ENCODE assay signal across 9 mouse cellular contexts in genomic region chr7:39487854-39488205, GRCm38 (mm10). TPM values are rescaled to one million over a fixed set of nuclear protein-coding genes. Genes with fewer than 3 reads are reported as not detected.
DNase-seq lines count a peak whose midpoint lies in the region; ATAC-seq and TF ChIP-seq lines count a peak whose summit lies in the region.
"Had no signal": no experiment of that assay in that cellular context is flagged by ENCODE, and none has a peak within 500 bp of the region (broad histone marks: within the 10 kb centered on the region; RNA-seq: fewer than 3 reads in every experiment).

No protein-coding gene starts in this region.

- intact Hi-C loops in heart, postnatal 36 days (cut with DNase I): no loop called here
- intact Hi-C loops in left cerebral cortex, postnatal 10 days (cut with DNase I): no loop called here

- TF ChIP-seq POLR2A in bone marrow macrophage, adult 2 months (IDR thresholded peaks at IDR 0.05; ENCODE audit: borderline replicate concordance, low read depth, low read length): no peak

- peak overlapping the region; percentile 36 for H3K4me3 ChIP-seq in heart, embryonic 11.5 days (ENCODE audit: low read depth, low read length)
- 0 out of 2 replicates have a peak overlapping the region, but pooled peaks have one; percentile 26 for H3K4me3 ChIP-seq in bone marrow macrophage, adult 2 months (ENCODE audit: insufficient read depth, low read length)
- peak overlapping the region; percentile 46 for H3K4me3 ChIP-seq in hindbrain, embryonic 11.5 days (ENCODE audit: low read depth, low read length)
- H3K4me3 ChIP-seq in liver, postnatal 0 days (ENCODE audit: low read depth, low read length): peak overlapping the region; percentile 31; the same call in 1 of the 2 replicates

- H3K4me1 ChIP-seq in heart, embryonic 11.5 days (ENCODE audit: control insufficient read depth, insufficient read depth, low read length): no peaks in the 10 kb centered on the region
- H3K4me1 ChIP-seq in bone marrow macrophage, adult 2 months (ENCODE audit: control insufficient read depth, insufficient read depth, low read length): no peaks in the 10 kb centered on the region
- H3K4me1 ChIP-seq in hindbrain, embryonic 11.5 days (replicated peaks; ENCODE audit: control insufficient read depth, insufficient read depth, low read length): no peaks in the 10 kb centered on the region
- H3K4me1 ChIP-seq in liver, postnatal 0 days (ENCODE audit: insufficient read depth): no peaks in the 10 kb centered on the region

- no peak for DNase-seq in heart, postnatal 36 days
- no peak for DNase-seq in hindbrain, embryonic 11.5 days (ENCODE audit: low spot score)
- no peak for DNase-seq in liver, postnatal 0 days
- no peak for DNase-seq in left cerebral cortex, postnatal 10 days (ENCODE audit: extremely low spot score in 1 of 2, low spot score in 2 of 2)
- no peak for DNase-seq in spleen, adult 12 weeks (ENCODE audit: low spot score)
- DNase-seq in ovary, postnatal 14 days (ENCODE audit: low spot score): no peak

- no peak for TF ChIP-seq CTCF in bone marrow macrophage, adult 2 months (IDR thresholded peaks at IDR 0.05; ENCODE audit: low read depth, low read length)
- no peak for TF ChIP-seq CTCF in liver, postnatal 0 days (IDR thresholded peaks at IDR 0.05; ENCODE audit: low read depth)

- TF ChIP-seq EP300 in liver, postnatal 0 days (IDR thresholded peaks at IDR 0.05; ENCODE audit: low read depth): no peak

- no peaks in the 10 kb centered on the region for H3K36me3 ChIP-seq in heart, embryonic 11.5 days (ENCODE audit: control insufficient read depth, insufficient read depth, low read length)
- H3K36me3 ChIP-seq in hindbrain, embryonic 11.5 days (ENCODE audit: control insufficient read depth, insufficient read depth, low read length): no peaks in the 10 kb centered on the region
- H3K36me3 ChIP-seq in liver, postnatal 0 days (replicated peaks; ENCODE audit: insufficient read depth, low read length): no peaks in the 10 kb centered on the region

- H3K9ac ChIP-seq in heart, embryonic 11.5 days (ENCODE audit: low read depth, low read length): peak overlapping the region; percentile 56
- H3K9ac ChIP-seq in hindbrain, embryonic 11.5 days (ENCODE audit: low read depth, low read length): peak overlapping the region; percentile 67
- no peak overlapping the region for H3K9ac ChIP-seq in liver, postnatal 0 days (replicated peaks)

- 49% methylated on average over 9 of the region's 9 CpGs for WGBS in heart, embryonic 11.5 days (ENCODE audit: insufficient replicate concordance)
- 48% methylated on average over 9 of the region's 9 CpGs for WGBS in hindbrain, embryonic 11.5 days
- 45% methylated on average over 9 of the region's 9 CpGs for WGBS in liver, postnatal 0 days (ENCODE audit: insufficient replicate concordance)

- peak overlapping the region; percentile 65 for H3K4me2 ChIP-seq in heart, embryonic 11.5 days
- H3K4me2 ChIP-seq in hindbrain, embryonic 11.5 days (replicated peaks; ENCODE audit: low read depth, low read length): peak overlapping the region; percentile 61
- peak overlapping the region; percentile 58 for H3K4me2 ChIP-seq in liver, postnatal 0 days (ENCODE audit: low read depth, low read length)

- no peaks in the 10 kb centered on the region for H3K9me3 ChIP-seq in heart, embryonic 11.5 days (replicated peaks; ENCODE audit: control insufficient read depth, low read length)
- no peaks in the 10 kb centered on the region for H3K9me3 ChIP-seq in hindbrain, embryonic 11.5 days (ENCODE audit: control insufficient read depth, low read length)
- H3K9me3 ChIP-seq in liver, postnatal 0 days (ENCODE audit: low read length): no peaks in the 10 kb centered on the region

- no peaks in the 10 kb centered on the region for H3K27me3 ChIP-seq in heart, embryonic 11.5 days (ENCODE audit: control insufficient read depth, insufficient read depth, low read length)
- no peaks in the 10 kb centered on the region for H3K27me3 ChIP-seq in hindbrain, embryonic 11.5 days (ENCODE audit: control insufficient read depth, insufficient read depth, low read length)
- H3K27me3 ChIP-seq in liver, postnatal 0 days (ENCODE audit: insufficient read depth, low read length): no peaks in the 10 kb centered on the region

- no peak overlapping the region for H3K27ac ChIP-seq in heart, embryonic 11.5 days (ENCODE audit: low read depth, low read length)
- no peak overlapping the region for H3K27ac ChIP-seq in bone marrow macrophage, adult 2 months (ENCODE audit: insufficient read depth, low read depth, low read length)
- no peak overlapping the region for H3K27ac ChIP-seq in hindbrain, embryonic 11.5 days (ENCODE audit: low read depth, low read length)
- H3K27ac ChIP-seq in liver, postnatal 0 days (ENCODE audit: low read depth): no peak overlapping the region
- H3K27ac ChIP-seq: macrophage had no signal

- no peak for ATAC-seq in heart, embryonic 11.5 days (replicated peaks; ENCODE audit: insufficient number of reproducible peaks, low FRiP score, low TSS enrichment)
- peak; percentile 41; the same call in 1 of the 2 replicates for ATAC-seq in hindbrain, embryonic 11.5 days (ENCODE audit: low FRiP score)
- ATAC-seq in liver, postnatal 0 days: no peak

RNA-seq across cellular contexts. Expression of gene Zfp619, which starts 29.7 kb away (rescaled TPM):
- 2.0 and 2.4 TPM in 2 replicates for polyA plus RNA-seq in heart, embryonic 11.5 days (2014; fragmentation: Nextera tagmentation; extraction: Ambion mirVana)
- total RNA-seq in heart, postnatal 36 days (2021): 1 to 10 TPM; 1.9 TPM
- 2.8 and 3.0 TPM in 2 replicates for polyA plus RNA-seq in bone marrow macrophage, adult 2 months (2012; ENCODE audit: insufficient read depth, insufficient read length, missing spikeins)
- polyA plus RNA-seq in hindbrain, embryonic 11.5 days (2014; fragmentation: Nextera tagmentation; extraction: Ambion mirVana): 3.4 and 4.3 TPM in 2 replicates
- 0.16 and 0.24 TPM in 2 replicates for polyA plus RNA-seq in liver, postnatal 0 days (2015; fragmentation: Nextera tagmentation; extraction: Ambion mirVana)
- 1 to 10 TPM; 4.5 to 5.2 TPM for total RNA-seq in left cerebral cortex, postnatal 10 days (2021)
